Mouse (Mus musculus): ENCODE data around the gene Ptges2. TPM values are rescaled to one million over a fixed set of nuclear protein-coding genes. Genes with fewer than 3 reads are reported as not detected.

Gene Ptges2
- total and polyA plus RNA-seq, 3 experiments, result 6.8 to 13.8 (median 11.5) TPM

- no peak for TF ChIP-seq CTCF (IDR thresholded peaks at IDR 0.05; ENCODE audit: low read depth, low read length)
- Histone ChIP-seq H3K4me3 (ENCODE audit: low read depth, low read length) (no peak overlapping the region), H3K36me3 (replicated peaks) (peaks cover 87% of the 10 kb centered on the region), H3K27me3 (ENCODE audit: insufficient read depth, low read length) (no peaks in the 10 kb centered on the region), H3K4me1 (ENCODE audit: insufficient read depth, low read depth, low read length) (peaks cover under 1% of the 10 kb centered on the region), H3K9me3 (replicated peaks) (no peaks in the 10 kb centered on the region)
- ATAC-seq (ENCODE audit: extremely low read depth, insufficient number of reproducible peaks, low FRiP score, poor library complexity, severe bottlenecking) (no peak), DNase-seq (ENCODE audit: low spot score) (no peak)
Observed at GRCm38 (mm10) chr2:32417486-32417885, 21.8 kb downstream of the Ptges2 start.

GRCm38 (mm10) chr2:32418430-32419151 is 22.9 kb downstream of the Ptges2 start:
- peaks cover 84% of the 10 kb centered on the region for H3K36me3 ChIP-seq (replicated peaks)
- H3K4me1 ChIP-seq (ENCODE audit: insufficient read depth, low read depth, low read length), result peaks cover 11% of the 10 kb centered on the region
- DNase-seq (ENCODE audit: low spot score) (no peak), ATAC-seq (ENCODE audit: extremely low read depth, insufficient number of reproducible peaks, low FRiP score, poor library complexity, severe bottlenecking) (no peak)
- no peaks in the 10 kb centered on the region for H3K27me3 ChIP-seq (ENCODE audit: insufficient read depth, low read length)
- no peak overlapping the region for H3K4me3 ChIP-seq (ENCODE audit: low read depth, low read length)
- no peaks in the 10 kb centered on the region for H3K9me3 ChIP-seq (replicated peaks)
- TF ChIP-seq CTCF (IDR thresholded peaks at IDR 0.05; ENCODE audit: low read depth, low read length), result no peak
- TF ChIP-seq POLR2AphosphoS5 (IDR thresholded peaks at IDR 0.05; ENCODE audit: insufficient replicate concordance, low read depth, low read length), result no peak

- no peak for ATAC-seq (ENCODE audit: extremely low read depth, insufficient number of reproducible peaks, low FRiP score, poor library complexity, severe bottlenecking)
- H3K36me3 ChIP-seq (replicated peaks), result peaks cover 77% of the 10 kb centered on the region
- no peak for DNase-seq (ENCODE audit: low spot score)
- TF ChIP-seq CTCF (IDR thresholded peaks at IDR 0.05; ENCODE audit: low read depth, low read length) (no peak), TAL1 (conservative IDR thresholded peaks at IDR 0.05; ENCODE audit: low read depth, low read length) (no peak), GATA2 (IDR thresholded peaks at IDR 0.05; ENCODE audit: borderline replicate concordance, low read depth, low read length) (no peak), POLR2AphosphoS5 (IDR thresholded peaks at IDR 0.05; ENCODE audit: insufficient replicate concordance, low read depth, low read length) (no peak), GATA1 (IDR thresholded peaks at IDR 0.05; ENCODE audit: borderline replicate concordance, low read length) (no peak)
- no peaks in the 10 kb centered on the region for H3K9me3 ChIP-seq (replicated peaks)
- no peaks in the 10 kb centered on the region for H3K27me3 ChIP-seq (ENCODE audit: insufficient read depth, low read length)
- no peak overlapping the region for H3K4me3 ChIP-seq (ENCODE audit: low read depth, low read length)
- H3K4me1 ChIP-seq (ENCODE audit: insufficient read depth, low read depth, low read length), result peaks cover 19% of the 10 kb centered on the region
Observed at GRCm38 (mm10) chr2:32419359-32419758, 23.7 kb downstream of the Ptges2 start.

GRCm38 (mm10) chr2:32420066-32420608 is 24.4 kb downstream of the Ptges2 start:
- no peaks in the 10 kb centered on the region for H3K27me3 ChIP-seq (ENCODE audit: insufficient read depth, low read length)
- H3K36me3 ChIP-seq (replicated peaks), result peaks cover 70% of the 10 kb centered on the region
- no peak for TF ChIP-seq GATA1 (IDR thresholded peaks at IDR 0.05; ENCODE audit: borderline replicate concordance, low read length)
- TF ChIP-seq TAL1 (conservative IDR thresholded peaks at IDR 0.05; ENCODE audit: low read depth, low read length), result no peak
- TF ChIP-seq CTCF (IDR thresholded peaks at IDR 0.05; ENCODE audit: low read depth, low read length), result no peak
- no peak for TF ChIP-seq POLR2AphosphoS5 (IDR thresholded peaks at IDR 0.05; ENCODE audit: insufficient replicate concordance, low read depth, low read length)
- ATAC-seq (ENCODE audit: extremely low read depth, insufficient number of reproducible peaks, low FRiP score, poor library complexity, severe bottlenecking), result no peak
- no peaks in the 10 kb centered on the region for H3K9me3 ChIP-seq (replicated peaks)
- H3K4me1 ChIP-seq (ENCODE audit: insufficient read depth, low read depth, low read length), result peaks cover 25% of the 10 kb centered on the region
- no peak overlapping the region for H3K4me3 ChIP-seq (ENCODE audit: low read depth, low read length)
- no peak for DNase-seq (ENCODE audit: low spot score)

GRCm38 (mm10) chr2:32420647-32421046 is 25.0 kb downstream of the Ptges2 start:
- Histone ChIP-seq H3K36me3 (replicated peaks) (peaks cover 67% of the 10 kb centered on the region), H3K4me3 (ENCODE audit: low read depth, low read length) (no peak overlapping the region), H3K9me3 (replicated peaks) (no peaks in the 10 kb centered on the region), H3K27me3 (ENCODE audit: insufficient read depth, low read length) (no peaks in the 10 kb centered on the region), H3K4me1 (ENCODE audit: insufficient read depth, low read depth, low read length) (peaks cover 25% of the 10 kb centered on the region)
- no peak for DNase-seq (ENCODE audit: low spot score)
- TF ChIP-seq CTCF (IDR thresholded peaks at IDR 0.05; ENCODE audit: low read depth, low read length) (no peak), GATA1 (IDR thresholded peaks at IDR 0.05; ENCODE audit: borderline replicate concordance, low read length) (no peak), POLR2AphosphoS5 (IDR thresholded peaks at IDR 0.05; ENCODE audit: insufficient replicate concordance, low read depth, low read length) (no peak), TAL1 (conservative IDR thresholded peaks at IDR 0.05; ENCODE audit: low read depth, low read length) (no peak), GATA2 (IDR thresholded peaks at IDR 0.05; ENCODE audit: borderline replicate concordance, low read depth, low read length) (no peak)
- ATAC-seq (ENCODE audit: extremely low read depth, insufficient number of reproducible peaks, low FRiP score, poor library complexity, severe bottlenecking), result no peak

- no peak for ATAC-seq (ENCODE audit: extremely low read depth, insufficient number of reproducible peaks, low FRiP score, poor library complexity, severe bottlenecking)
- H3K4me3 ChIP-seq (ENCODE audit: low read depth, low read length), result no peak overlapping the region
- no peaks in the 10 kb centered on the region for H3K27me3 ChIP-seq (ENCODE audit: insufficient read depth, low read length)
- peaks cover 28% of the 10 kb centered on the region for H3K4me1 ChIP-seq (ENCODE audit: insufficient read depth, low read depth, low read length)
- no peak for DNase-seq (ENCODE audit: low spot score)
- TF ChIP-seq CTCF (IDR thresholded peaks at IDR 0.05; ENCODE audit: low read depth, low read length) (no peak), TAL1 (conservative IDR thresholded peaks at IDR 0.05; ENCODE audit: low read depth, low read length) (no peak), GATA1 (IDR thresholded peaks at IDR 0.05; ENCODE audit: borderline replicate concordance, low read length) (no peak), POLR2AphosphoS5 (IDR thresholded peaks at IDR 0.05; ENCODE audit: insufficient replicate concordance, low read depth, low read length) (no peak), GATA2 (IDR thresholded peaks at IDR 0.05; ENCODE audit: borderline replicate concordance, low read depth, low read length) (no peak)
- no peaks in the 10 kb centered on the region for H3K9me3 ChIP-seq (replicated peaks)
- H3K36me3 ChIP-seq (replicated peaks), result peaks cover 60% of the 10 kb centered on the region
Observed at GRCm38 (mm10) chr2:32421851-32422251, 26.2 kb downstream of the Ptges2 start.
